ENCODE assay signal across 8 mouse cellular contexts in the genomic region with DNA sequence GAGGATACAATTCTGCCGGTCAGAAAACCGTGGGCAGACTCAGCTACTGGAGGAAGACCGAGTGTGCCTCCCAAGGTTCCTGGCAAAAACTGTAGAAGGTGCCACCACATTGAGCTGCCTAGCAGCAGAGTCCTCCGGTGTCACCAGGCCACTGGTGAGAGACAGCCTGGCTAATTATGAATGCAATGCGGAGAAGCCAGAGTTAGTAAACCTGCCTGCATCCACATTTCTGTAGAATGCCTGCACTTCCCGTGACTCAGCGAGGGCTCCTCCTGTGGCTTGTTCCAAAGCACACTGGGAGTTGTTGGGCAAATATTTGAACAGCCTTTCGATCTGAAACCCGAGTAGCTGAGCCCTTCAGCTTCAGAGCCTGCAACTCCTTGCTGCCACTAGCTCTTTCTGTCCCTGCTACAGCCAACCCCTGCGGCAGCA. TPM values are rescaled to one million over a fixed set of nuclear protein-coding genes. Genes with fewer than 3 reads are reported as not detected.
DNase-seq lines count a peak whose midpoint lies in the region; ATAC-seq and TF ChIP-seq lines count a peak whose summit lies in the region.

No protein-coding gene starts in this region.

- peak overlapping the region; percentile 93 for H3K27ac ChIP-seq in brown adipose tissue, adult 24 weeks (replicated peaks; ENCODE audit: low read depth, low read length)
- H3K27ac ChIP-seq in forebrain, postnatal 0 days (ENCODE audit: low read depth, low read length): peak overlapping the region; percentile 40; the same call in 1 of the 2 replicates
- H3K27ac ChIP-seq in hindbrain, embryonic 14.5 days: peak overlapping the region; percentile 68
- no peak overlapping the region; the same call in 1 of the 2 replicates for H3K27ac ChIP-seq in limb, embryonic 11.5 days (replicated peaks; ENCODE audit: low read depth, low read length)
- H3K27ac ChIP-seq in midbrain, embryonic 10.5 days (replicated peaks): peak overlapping the region; percentile 73

- DNase-seq in frontal cortex, postnatal 14 days (ENCODE audit: low spot score in 2 of 2): no peak
- DNase-seq in forebrain, postnatal 0 days: no peak
- DNase-seq in hindbrain, embryonic 14.5 days (ENCODE audit: low spot score): peak; percentile 56
- peak; percentile 58 for DNase-seq in limb, embryonic 11.5 days (ENCODE audit: low spot score)
- peak; percentile 49 for DNase-seq in midbrain, embryonic 10.5 days (ENCODE audit: low spot score)
- peak; percentile 85 for DNase-seq in yolk sac, embryonic 10.5 days (ENCODE audit: low spot score)

- peak; percentile 56 for ATAC-seq in frontal cortex, adult (ENCODE audit: low TSS enrichment)
- peak; percentile 17; the same call in 1 of the 2 replicates for ATAC-seq in forebrain, postnatal 0 days
- peak; percentile 44; the same call in 1 of the 2 replicates for ATAC-seq in hindbrain, embryonic 14.5 days (ENCODE audit: low FRiP score)
- no peak for ATAC-seq in limb, embryonic 11.5 days (ENCODE audit: insufficient number of reproducible peaks, low FRiP score, low TSS enrichment, low read depth)

- no peaks in the 10 kb centered on the region for H3K36me3 ChIP-seq in forebrain, postnatal 0 days (ENCODE audit: insufficient read depth)
- H3K36me3 ChIP-seq in hindbrain, embryonic 14.5 days (replicated peaks; ENCODE audit: control insufficient read depth, insufficient read depth): no peaks in the 10 kb centered on the region
- no peaks in the 10 kb centered on the region for H3K36me3 ChIP-seq in limb, embryonic 11.5 days (ENCODE audit: control insufficient read depth, insufficient read depth, low read length)
- no peaks in the 10 kb centered on the region for H3K36me3 ChIP-seq in midbrain, embryonic 10.5 days

- peaks cover 24% of the 10 kb centered on the region for H3K4me1 ChIP-seq in brown adipose tissue, adult 24 weeks (ENCODE audit: control insufficient read depth, insufficient read depth, insufficient read length, low read length)
- no peaks in the 10 kb centered on the region for H3K4me1 ChIP-seq in forebrain, postnatal 0 days (ENCODE audit: insufficient read depth)
- H3K4me1 ChIP-seq in hindbrain, embryonic 14.5 days (replicated peaks; ENCODE audit: control insufficient read depth, insufficient read depth, low read length): peaks cover 13% of the 10 kb centered on the region; the same call in 1 of the 2 replicates
- peaks cover 16% of the 10 kb centered on the region; the same call in 1 of the 2 replicates for H3K4me1 ChIP-seq in limb, embryonic 11.5 days (ENCODE audit: control insufficient read depth, insufficient read depth, low read length)
- H3K4me1 ChIP-seq in midbrain, embryonic 10.5 days: peaks cover 42% of the 10 kb centered on the region

- no peaks in the 10 kb centered on the region for H3K9me3 ChIP-seq in forebrain, postnatal 0 days (ENCODE audit: low read length)
- no peaks in the 10 kb centered on the region for H3K9me3 ChIP-seq in hindbrain, embryonic 14.5 days (ENCODE audit: control insufficient read depth, low read length)
- no peaks in the 10 kb centered on the region for H3K9me3 ChIP-seq in limb, embryonic 11.5 days (ENCODE audit: control insufficient read depth, low read length)
- H3K9me3 ChIP-seq in midbrain, embryonic 10.5 days (replicated peaks): no peaks in the 10 kb centered on the region

- TF ChIP-seq CTCF in forebrain, postnatal 0 days (IDR thresholded peaks at IDR 0.05; ENCODE audit: low read depth): no peak

- no peak overlapping the region for H3K4me2 ChIP-seq in forebrain, postnatal 0 days (ENCODE audit: low read depth)
- H3K4me2 ChIP-seq in hindbrain, embryonic 14.5 days (replicated peaks): 0 out of 2 replicates have a peak overlapping the region, but pooled peaks have one; percentile 10
- peak overlapping the region; percentile 29; the same call in 1 of the 2 replicates for H3K4me2 ChIP-seq in limb, embryonic 11.5 days (ENCODE audit: low read depth, severe bottlenecking)

- no peaks in the 10 kb centered on the region for H3K27me3 ChIP-seq in forebrain, postnatal 0 days (ENCODE audit: insufficient read depth, low read length)
- no peaks in the 10 kb centered on the region for H3K27me3 ChIP-seq in hindbrain, embryonic 14.5 days (ENCODE audit: control insufficient read depth, insufficient read depth, low read length)
- no peaks in the 10 kb centered on the region for H3K27me3 ChIP-seq in limb, embryonic 11.5 days (ENCODE audit: control insufficient read depth, insufficient read depth, low read length)
- H3K27me3 ChIP-seq in midbrain, embryonic 10.5 days (ENCODE audit: low read depth, poor library complexity, severe bottlenecking): peaks cover 7% of the 10 kb centered on the region; the same call in 1 of the 2 replicates

- 38% methylated on average over 10 of the region's 10 CpGs for WGBS in forebrain, postnatal 0 days
- 35% methylated on average over 10 of the region's 10 CpGs for WGBS in hindbrain, embryonic 14.5 days
- 30% methylated on average over 10 of the region's 10 CpGs for WGBS in limb, embryonic 11.5 days
- 35% methylated on average over 10 of the region's 10 CpGs for WGBS in midbrain, embryonic 10.5 days

- no peak overlapping the region for H3K9ac ChIP-seq in forebrain, postnatal 0 days
- H3K9ac ChIP-seq in hindbrain, embryonic 14.5 days: no peak overlapping the region; the same call in 1 of the 2 replicates
- no peak overlapping the region for H3K9ac ChIP-seq in limb, embryonic 11.5 days (ENCODE audit: low read length)

- H3K4me3 ChIP-seq in brown adipose tissue, adult 24 weeks (ENCODE audit: insufficient read depth, low read depth, low read length): peak overlapping the region; percentile 54
- no peak overlapping the region for H3K4me3 ChIP-seq in forebrain, postnatal 0 days (ENCODE audit: low read depth, low read length)
- no peak overlapping the region for H3K4me3 ChIP-seq in hindbrain, embryonic 14.5 days (replicated peaks; ENCODE audit: low read length)
- no peak overlapping the region for H3K4me3 ChIP-seq in limb, embryonic 11.5 days (ENCODE audit: low read depth, low read length)
- peak overlapping the region; percentile 17; the same call in 1 of the 2 replicates for H3K4me3 ChIP-seq in midbrain, embryonic 10.5 days

RNA-seq across cellular contexts. Expression of a gene that starts 45.6 kb away (rescaled TPM):
- polyA plus RNA-seq in brown adipose tissue, adult 24 weeks (2012; ENCODE audit: insufficient read depth, insufficient read length, missing spikeins): 4.1 and 5.2 TPM in 2 replicates
- 8.9 and 13.8 TPM in 2 replicates for total RNA-seq in forebrain, postnatal 0 days (2014; rRNA removed)
- 39.2 and 42.1 TPM in 2 replicates for polyA plus RNA-seq in forebrain, postnatal 0 days (2015; fragmentation: Nextera tagmentation; extraction: Ambion mirVana)
- 22.9 and 24.4 TPM in 2 replicates for polyA plus RNA-seq in hindbrain, embryonic 14.5 days (2014; fragmentation: Nextera tagmentation; extraction: Ambion mirVana)
- polyA plus RNA-seq in limb, embryonic 11.5 days (2014; fragmentation: Nextera tagmentation; extraction: Ambion mirVana): 36.6 and 37.5 TPM in 2 replicates
- polyA plus RNA-seq in midbrain, embryonic 10.5 days (2016; fragmentation: Nextera tagmentation; extraction: Ambion mirVana): 20.1 and 21.4 TPM in 2 replicates

Comparison
In these comparisons a context has a peak if more than half of its experiments do, and no peak if none do; other contexts are left out.
1. DNase-seq: peak in hindbrain, embryonic 14.5 days (single experiment), limb, embryonic 11.5 days (single experiment), midbrain, embryonic 10.5 days (single experiment) and yolk sac, embryonic 10.5 days (single experiment); none in frontal cortex, postnatal 14 days (0 of 2) and forebrain, postnatal 0 days (single experiment).
2. H3K4me3 ChIP-seq: peak in brown adipose tissue, adult 24 weeks (single experiment) and midbrain, embryonic 10.5 days (single experiment); none in forebrain, postnatal 0 days (single experiment), hindbrain, embryonic 14.5 days (single experiment) and limb, embryonic 11.5 days (single experiment).